Mouse (Mus musculus): Measurements from ENCODE around the gene Slc6a3.

Slc6a3 gene

GRCm38 (mm10) chr13:73536403-73536821 lies at the start of gene Slc6a3:
Gene Slc6a3, plus strand, starts transcription at chr13:73536747.
- no peak for DNase-seq (ENCODE audit: low spot score)

GRCm38 (mm10) chr13:73488105-73488504 lies 48.4 kb upstream of the Slc6a3 start:
- DNase-seq (ENCODE audit: low spot score) = no peak

- DNase-seq (ENCODE audit: low spot score) = no peak
These were observed 47.8 kb upstream of the Slc6a3 start for GRCm38 (mm10) chr13:73488707-73489106.

DNA sequence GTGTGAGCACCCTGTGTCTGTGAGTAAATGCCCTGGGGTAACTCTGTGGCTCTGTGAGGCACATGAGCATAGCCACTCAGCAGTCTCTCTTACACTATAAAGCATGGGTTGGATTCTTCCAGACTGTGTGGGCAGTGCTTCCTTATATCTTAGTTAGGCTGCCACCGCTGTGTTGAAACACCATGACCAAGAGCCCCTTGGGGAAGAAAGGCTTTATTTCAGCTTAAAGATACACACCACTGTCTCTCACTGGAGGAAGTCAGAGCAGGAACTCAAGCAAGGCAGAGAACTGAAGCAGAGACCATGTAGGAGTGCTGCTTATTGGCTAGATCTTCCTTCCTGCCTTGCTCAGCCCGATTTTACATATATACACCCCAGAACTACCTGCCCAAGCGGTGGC lies 46.6 kb upstream of the Slc6a3 start:
- DNase-seq (ENCODE audit: low spot score) = no peak

DNA sequence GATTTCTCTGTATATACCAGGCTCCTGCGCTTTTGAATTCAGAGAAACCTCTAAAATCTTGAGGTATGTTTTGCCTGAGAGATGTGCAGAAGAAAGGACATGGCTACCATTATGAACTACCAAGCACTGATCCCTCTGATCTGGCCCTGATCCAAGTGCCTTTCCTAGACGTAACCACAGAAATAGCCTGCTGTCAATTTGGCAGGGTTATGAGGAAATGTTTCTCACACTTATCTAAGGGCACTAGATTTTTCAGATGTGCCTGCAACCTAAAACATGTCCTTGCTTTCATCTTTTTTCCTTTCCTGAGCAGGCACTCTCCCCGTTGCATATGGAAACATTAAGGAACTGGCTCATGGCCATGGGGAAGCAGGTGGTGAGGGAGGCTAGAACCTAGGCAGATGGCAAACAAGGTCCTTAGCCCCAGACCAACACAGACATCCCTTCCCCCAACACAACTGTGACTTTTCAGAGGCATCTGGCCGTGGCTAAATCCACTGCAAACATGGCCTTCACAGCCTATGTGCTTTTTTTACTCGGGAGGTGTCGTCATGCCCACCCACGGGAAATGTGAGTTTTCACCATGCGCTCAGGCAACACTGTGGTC lies 45.9 kb upstream of the Slc6a3 start:
- DNase-seq (ENCODE audit: low spot score) = no peak

DNA sequence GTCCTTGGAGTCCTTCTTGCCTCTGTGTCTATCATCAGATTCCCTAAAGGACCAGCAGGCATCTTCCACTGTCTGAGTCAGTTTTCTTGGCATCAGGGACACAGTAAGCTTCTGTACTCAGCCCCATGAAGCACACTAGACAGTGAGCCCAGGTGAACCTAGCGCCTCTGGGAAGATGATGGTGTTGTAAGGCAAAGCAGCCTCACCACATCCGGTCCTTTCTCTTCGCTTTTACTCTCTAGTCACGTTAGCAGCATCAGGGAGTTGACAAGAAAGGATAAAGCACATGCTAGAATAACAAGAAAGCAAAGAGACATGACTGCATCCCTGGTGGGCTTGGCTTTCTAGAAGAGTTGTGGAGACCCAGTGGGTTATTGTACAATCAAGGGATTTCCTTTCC lies 43.4 kb upstream of the Slc6a3 start:
- DNase-seq (ENCODE audit: low spot score) = no peak

- DNase-seq (ENCODE audit: low spot score) = no peak
These were observed 42.0 kb upstream of the Slc6a3 start for GRCm38 (mm10) chr13:73494528-73494927.

GRCm38 (mm10) chr13:73496137-73496536 lies 40.4 kb upstream of the Slc6a3 start:
- no peak for DNase-seq (ENCODE audit: low spot score)

DNA sequence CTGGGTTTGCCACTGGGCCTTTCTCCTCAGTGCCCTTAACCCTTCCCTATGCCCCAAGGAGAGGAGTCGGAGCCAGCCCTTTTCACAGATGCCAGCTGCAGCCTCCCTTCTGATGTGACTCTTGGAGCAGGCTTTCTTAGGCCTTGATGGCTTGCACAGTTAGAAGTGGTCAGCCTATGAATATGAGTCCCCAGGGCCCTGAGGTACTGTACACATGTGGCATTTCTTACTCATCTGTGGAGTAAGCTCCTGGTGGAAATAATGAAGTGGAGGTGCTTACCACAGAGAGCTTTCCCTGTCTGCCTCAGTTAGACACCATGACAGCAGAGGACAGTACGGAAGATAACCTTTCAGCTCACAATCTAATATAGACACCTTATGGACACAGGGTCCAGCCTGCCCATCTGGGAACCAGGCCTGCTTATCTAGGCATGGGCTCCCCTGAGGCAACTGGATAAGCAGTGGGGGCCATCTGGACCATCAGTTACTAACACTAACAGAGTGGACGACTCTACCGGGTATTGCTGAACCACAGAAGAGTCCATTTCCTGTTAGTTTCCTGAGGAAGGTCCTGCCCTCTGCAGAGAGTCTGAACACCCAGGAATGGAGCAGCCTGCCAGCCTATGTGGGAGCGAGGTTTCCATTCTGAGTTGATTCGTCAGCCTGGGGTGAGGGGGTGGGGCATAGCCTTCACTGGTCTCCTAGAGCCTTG lies 36.5 kb upstream of the Slc6a3 start:
- DNase-seq (ENCODE audit: low spot score) = no peak

- DNase-seq (ENCODE audit: low spot score) = no peak
These were observed 33.8 kb upstream of the Slc6a3 start for GRCm38 (mm10) chr13:73502719-73503118.

DNA sequence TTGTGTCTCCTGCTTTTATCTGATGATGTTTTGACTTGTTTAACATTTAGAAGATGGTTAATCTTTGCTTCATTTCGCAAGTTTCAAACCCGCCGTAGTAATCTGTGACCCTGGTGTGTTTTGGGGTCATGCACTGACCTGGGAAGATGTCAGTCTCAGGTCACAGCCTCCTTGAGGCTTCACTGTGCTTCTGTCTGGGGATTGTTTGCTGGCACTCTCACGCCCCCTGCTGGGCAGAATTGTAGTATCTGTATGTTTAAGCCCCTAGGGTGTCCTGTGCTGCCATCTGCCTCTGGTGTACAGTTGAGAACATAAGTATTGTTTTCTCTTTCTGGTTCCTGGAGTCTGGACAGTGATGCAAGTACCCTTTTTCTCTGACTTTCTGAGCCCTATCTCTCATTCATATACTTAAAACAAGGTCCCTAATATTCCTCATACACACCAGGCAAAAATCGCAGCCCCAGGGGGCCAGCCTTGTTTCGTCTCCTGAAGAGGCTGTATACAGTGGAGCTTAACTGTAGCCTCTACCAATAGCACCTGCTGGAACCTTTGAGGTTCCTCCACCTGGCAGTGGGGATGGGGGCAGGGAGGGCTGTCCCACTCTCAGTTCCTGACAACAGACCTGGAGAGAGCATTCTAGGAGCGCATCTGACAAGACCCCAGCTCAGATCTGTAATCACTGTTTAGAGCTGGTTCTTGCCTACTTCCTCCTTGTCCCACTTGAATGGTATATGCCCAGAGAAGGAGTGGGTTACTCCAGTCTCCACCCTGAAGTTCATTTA lies 30.7 kb upstream of the Slc6a3 start:
- DNase-seq (ENCODE audit: low spot score) = peak; percentile 89

DNA sequence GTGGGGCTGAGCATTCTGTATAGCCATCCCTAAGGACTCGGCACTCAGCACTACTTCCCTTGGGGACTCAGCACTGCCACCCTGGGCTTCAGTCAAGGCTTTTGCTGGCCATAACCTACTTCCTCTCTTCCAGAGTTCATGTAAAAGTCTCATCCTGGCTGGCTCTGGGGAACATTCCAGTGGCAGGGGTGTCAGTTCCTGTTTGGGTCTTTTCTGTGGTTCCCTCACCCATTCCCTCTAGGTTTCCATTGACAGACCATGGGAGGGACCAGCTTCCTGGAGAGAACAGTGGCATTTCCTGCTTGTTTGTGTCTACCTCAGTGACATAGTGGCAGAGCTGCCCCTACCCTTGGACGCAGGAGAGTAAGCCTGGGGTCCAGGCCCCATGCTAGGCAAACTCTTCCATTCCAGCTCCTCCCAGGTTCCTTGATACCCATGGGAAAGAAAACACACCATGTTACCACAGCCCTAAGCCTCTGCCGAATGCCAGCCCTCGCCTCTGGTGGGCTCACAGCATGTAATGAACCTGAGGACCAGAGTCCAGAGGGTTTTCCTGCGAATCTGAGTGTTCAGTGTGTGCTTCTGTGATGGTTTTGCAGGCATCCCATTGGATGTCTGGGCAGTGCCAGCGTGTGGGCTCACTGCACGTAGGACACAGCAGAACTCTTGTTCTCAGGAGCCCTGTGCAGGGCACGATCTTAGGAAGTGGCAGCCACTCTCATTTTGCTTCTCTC lies 27.6 kb upstream of the Slc6a3 start:
- DNase-seq (ENCODE audit: low spot score) = no peak

DNA sequence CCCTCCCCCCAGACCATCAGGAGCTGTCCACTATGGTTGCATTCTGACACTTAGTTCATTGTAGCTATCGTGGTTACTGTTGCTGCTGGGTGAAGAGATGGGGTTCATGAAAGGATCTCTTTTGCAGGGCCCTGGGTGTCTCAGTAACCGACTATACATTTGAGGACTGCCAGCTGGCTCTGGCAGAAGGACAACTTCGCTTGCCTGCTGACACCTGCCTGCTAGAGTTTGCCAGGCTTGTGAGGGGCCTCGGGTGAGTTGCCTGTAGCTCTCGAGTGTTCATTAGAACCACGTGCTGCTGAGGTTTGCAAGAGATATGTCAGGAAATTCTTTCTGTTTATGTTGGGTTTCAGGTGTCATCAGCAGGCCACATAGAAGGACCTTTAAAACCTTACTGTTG lies 26.7 kb upstream of the Slc6a3 start:
- no peak for DNase-seq (ENCODE audit: low spot score)

- DNase-seq (ENCODE audit: low spot score) = peak; percentile 72
These were observed 23.5 kb upstream of the Slc6a3 start for GRCm38 (mm10) chr13:73512776-73513673.

GRCm38 (mm10) chr13:73516886-73517285 lies 19.7 kb upstream of the Slc6a3 start:
- no peak for DNase-seq (ENCODE audit: low spot score)

GRCm38 (mm10) chr13:73533716-73534115 lies 2.8 kb upstream of the Slc6a3 start:
- no peak for DNase-seq (ENCODE audit: low spot score)

- DNase-seq (ENCODE audit: low spot score) = no peak
These were observed 1.3 kb upstream of the Slc6a3 start for GRCm38 (mm10) chr13:73535287-73535686.

DNA sequence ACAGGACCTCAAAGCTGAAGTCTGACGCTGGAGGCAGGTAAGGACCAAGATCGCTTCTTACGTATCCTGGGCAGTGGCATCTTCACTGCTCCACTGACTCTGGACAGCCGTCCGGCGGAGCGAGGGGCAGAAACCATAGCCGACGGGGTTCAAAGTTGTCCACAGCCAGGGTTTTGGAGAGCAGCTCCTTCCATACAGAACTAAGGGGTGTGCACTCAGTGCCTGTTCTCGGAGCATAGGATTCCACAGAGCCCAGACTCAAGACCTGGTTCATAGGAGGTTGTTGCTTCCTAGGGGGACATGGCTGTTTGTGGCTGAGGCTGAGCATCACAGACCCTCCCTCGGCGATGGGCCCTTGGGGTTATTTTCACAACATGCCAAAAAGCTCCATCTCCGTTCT lies 277 bp downstream of the Slc6a3 start:
- DNase-seq (ENCODE audit: low spot score) = no peak

DNA sequence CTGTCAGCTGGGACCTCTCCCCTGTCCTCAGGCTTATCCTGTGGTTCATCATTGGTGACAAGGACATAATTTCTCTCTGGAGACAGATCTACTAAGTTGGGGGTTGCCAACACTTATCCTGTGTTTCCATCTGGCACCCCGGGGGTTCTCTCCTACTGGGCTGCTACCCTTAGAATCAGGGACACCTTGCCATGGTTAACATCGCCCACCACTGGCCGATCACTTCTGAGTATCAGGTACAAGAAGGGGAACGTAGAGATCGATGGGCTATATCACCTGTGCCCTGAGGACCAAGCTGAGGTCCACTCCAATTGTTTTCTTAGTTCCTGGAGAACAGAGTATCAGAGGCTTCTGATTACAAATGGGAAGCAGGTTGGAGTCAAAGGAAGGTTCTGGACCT lies 27.7 kb downstream of the Slc6a3 start:
- no peak for DNase-seq (ENCODE audit: low spot score)

GRCm38 (mm10) chr13:73575051-73575450 lies 38.5 kb downstream of the Slc6a3 start:
- no peak for DNase-seq (ENCODE audit: low spot score)

DNA sequence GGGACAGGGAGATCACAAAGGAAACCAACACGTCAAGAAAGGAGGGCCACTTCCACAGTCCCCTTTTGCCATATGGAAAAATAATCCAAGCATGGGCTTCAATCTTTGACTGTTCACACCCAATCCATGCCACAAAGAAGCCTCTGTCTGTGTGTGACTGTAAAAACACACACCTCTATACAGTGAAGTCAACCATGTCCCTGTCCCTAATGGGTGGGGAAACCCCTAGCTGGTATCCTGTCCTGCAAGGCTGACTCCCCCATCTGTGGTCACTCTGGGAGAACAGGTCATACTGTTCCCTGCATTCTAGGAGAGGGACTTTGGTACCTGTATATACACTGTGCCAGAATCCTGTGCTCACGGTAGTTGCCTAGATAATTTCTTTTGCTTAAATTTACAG lies 40.7 kb downstream of the Slc6a3 start:
- no peak for DNase-seq (ENCODE audit: low spot score)

Data from layer of hippocampus, adult 9-10 months (tissue).